Mouse (Mus musculus) intestine, embryonic 16.5 days (tissue): ENCODE measurements around the gene Tagln. TPM values are rescaled to one million over a fixed set of nuclear protein-coding genes. Genes with fewer than 3 reads are reported as not detected.

Source experiments
- microRNA-seq: library from miRNA; unstranded; fragments of <30 nt; microRNA quantifications from one replicate; pipeline ENCODE4, GENCODE M21; 2016
- polyA plus RNA-seq: library from polyadenylated mRNA; unstranded; fragments of >200 nt; fragmentation: Nextera tagmentation; extraction: Ambion mirVana; gene quantifications from 2 replicates; pipeline ENCODE4 v1.2.1, GENCODE M21; 2015

The Tagln gene
- polyA plus RNA-seq, 1 experiment from 2014 or later = 404 TPM

Small RNAs within 50 kb of the gene (microRNA-seq; reads per million reads assigned to microRNA genes)
- gene Mir7087 = not detected

Other genes starting within 250 kb of the Tagln start
- 20.6 and 21.6 TPM in 2 replicates for gene Cep164, start 107.4 kb downstream of the Tagln start, polyA plus RNA-seq
- 17.8 TPM in 2 replicates for gene Bace1, start 97.5 kb downstream of the Tagln start, polyA plus RNA-seq
- 22.2 and 23.8 TPM in 2 replicates for gene Pcsk7, start 29.6 kb downstream of the Tagln start, polyA plus RNA-seq
- 35.2 and 36.0 TPM in 2 replicates for gene Rnf214, start 29.1 kb downstream of the Tagln start, polyA plus RNA-seq
- gene Sidt2, start 19.2 kb upstream of the Tagln start, polyA plus RNA-seq = 33.4 and 37.2 TPM in 2 replicates
- 123 and 137 TPM in 2 replicates for gene Pafah1b2, start 76.6 kb upstream of the Tagln start, polyA plus RNA-seq
- 5.1 and 5.2 TPM in 2 replicates for gene Sik3, start 76.8 kb upstream of the Tagln start, polyA plus RNA-seq